ENCODE assay signal across 8 mouse cellular contexts in the genomic region with DNA sequence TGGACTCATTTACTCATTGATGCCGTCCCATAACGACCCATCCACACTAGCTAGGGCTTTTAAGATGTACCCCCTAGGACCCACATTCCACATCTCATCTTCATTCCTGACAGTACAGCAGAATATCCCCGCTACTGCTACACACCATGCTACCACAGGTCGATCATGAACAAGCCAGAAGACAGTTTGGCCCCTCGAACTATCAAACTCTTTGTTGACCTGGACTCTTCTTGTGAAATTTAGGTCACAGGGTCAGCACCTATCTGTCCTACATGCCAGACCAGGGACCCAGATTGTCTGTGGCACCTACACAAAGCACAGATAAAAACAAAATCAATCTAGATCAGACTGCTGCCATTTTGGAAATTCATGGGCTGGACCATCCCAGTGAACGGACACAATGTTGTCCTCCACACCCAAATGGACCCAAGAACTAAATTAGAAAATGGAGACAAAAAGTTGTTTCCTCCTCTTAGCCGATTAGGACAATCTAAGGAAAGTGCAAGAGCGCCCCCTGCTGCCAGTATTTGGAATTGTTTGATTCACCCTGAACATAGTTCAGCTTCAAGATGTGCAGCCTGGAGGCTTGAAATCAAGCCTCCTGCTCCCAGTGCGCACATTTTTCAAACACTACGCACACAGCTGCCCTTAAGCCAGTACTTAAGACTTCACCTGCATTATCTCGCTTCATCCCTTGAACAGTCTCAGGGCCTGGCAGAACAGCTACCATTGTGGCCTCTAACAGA.
DNase-seq lines count a peak whose midpoint lies in the region; ATAC-seq lines count a peak whose summit lies in the region.

No protein-coding gene starts in this region.

- no peak overlapping the region for H3K4me2 ChIP-seq in intestine, embryonic 15.5 days (replicated peaks)

- peak; percentile 64 for DNase-seq in T-cell, adult 2 months (ENCODE audit: low spot score)
- DNase-seq in cerebellum, postnatal 36 days, result peak; percentile 73 to 84
- peak; percentile 40 to 56 for DNase-seq in gastrocnemius, adult 8-10 months (ENCODE audit: low spot score in 2 of 2)
- peak; percentile 77 to 81 for DNase-seq in left cerebral cortex, postnatal 10 days (ENCODE audit: extremely low spot score in 1 of 2, low spot score in 2 of 2)
- DNase-seq in mesoderm, embryonic 11.5 days (ENCODE audit: low read depth, low spot score), result peak; percentile 73
- peak; percentile 42 for DNase-seq in skeletal muscle tissue, adult 2 months (ENCODE audit: low read depth, low spot score)

- whole genome bisulfite sequencing in intestine, embryonic 15.5 days, result 41% methylated on average over 11 of the region's 11 CpGs

- no peak overlapping the region for H3K4me3 ChIP-seq in intestine, embryonic 15.5 days (replicated peaks)

- peak; percentile 34; the same call in 1 of the 2 replicates for ATAC-seq in intestine, embryonic 15.5 days
- no peak for ATAC-seq in erythroid progenitor cell, adult 5-6 weeks (replicated peaks; ENCODE audit: low FRiP score, poor library complexity, severe bottlenecking)

- no peaks in the 10 kb centered on the region for H3K36me3 ChIP-seq in intestine, embryonic 15.5 days

- no peaks in the 10 kb centered on the region for H3K4me1 ChIP-seq in intestine, embryonic 15.5 days (replicated peaks)

- intact Hi-C loops in left cerebral cortex, postnatal 10 days (cut with DNase I), result no loop called here

- H3K27me3 ChIP-seq in intestine, embryonic 15.5 days (replicated peaks), result no peaks in the 10 kb centered on the region

- no peak overlapping the region for H3K9ac ChIP-seq in intestine, embryonic 15.5 days

- H3K9me3 ChIP-seq in intestine, embryonic 15.5 days, result no peaks in the 10 kb centered on the region

- no peak overlapping the region for H3K27ac ChIP-seq in intestine, embryonic 15.5 days
